Mouse (Mus musculus) splenic B cell, adult 2 months (primary cell): ENCODE results near the gene Fam227b.

Source experiments
- DNase-seq: peaks from one replicate; pipeline ENCODE4 v3.0.0-alpha.2; 2011; ENCODE audit warnings: low read depth, low spot score
- H3K27me3 ChIP-seq: 2 replicates; pipeline ENCODE4 v1.6.1; 2012; ENCODE audit warnings: mild to moderate bottlenecking, low read length, moderate library complexity, mixed read lengths; ENCODE audit not compliant: control insufficient read depth, poor library complexity, insufficient read depth, severe bottlenecking
- H3K36me3 ChIP-seq: 2 replicates; pipeline ENCODE4 v1.6.1; 2012; ENCODE audit warnings: mild to moderate bottlenecking, low read length, moderate library complexity, mixed read lengths; ENCODE audit not compliant: control insufficient read depth, poor library complexity, insufficient read depth, severe bottlenecking

Gene Fam227b

DNA sequence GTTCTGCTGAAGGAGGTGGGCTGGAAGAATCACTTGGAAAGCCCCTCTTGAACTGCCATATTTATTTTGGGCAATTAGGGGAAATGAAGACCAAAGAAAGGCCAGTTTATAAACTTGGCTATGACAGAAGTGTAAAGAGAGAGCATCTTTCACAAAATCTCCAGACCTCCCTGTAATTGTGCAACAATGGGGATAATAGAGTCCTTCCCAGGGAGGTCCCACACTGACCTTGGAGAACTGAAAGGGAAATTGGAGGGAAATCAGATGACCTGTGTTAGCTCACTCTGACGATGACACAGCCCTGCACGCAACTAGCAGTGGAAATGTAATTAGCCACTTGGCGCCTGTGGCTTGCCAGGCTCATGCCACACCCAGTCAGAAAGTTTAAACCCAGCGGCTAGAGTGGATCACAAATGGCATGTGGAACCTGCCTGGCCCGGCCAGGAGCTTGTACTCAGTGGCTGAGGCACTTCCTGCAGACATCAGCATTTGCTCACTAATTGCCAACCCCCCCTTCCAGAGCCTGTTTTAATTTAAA, 175.9 kb downstream of the Fam227b start:
- DNase-seq, result no peak
- H3K36me3 ChIP-seq, result peaks cover 5% of the 10 kb centered on the region; the same call in 1 of the 2 replicates
- no peaks in the 10 kb centered on the region for H3K27me3 ChIP-seq

DNA sequence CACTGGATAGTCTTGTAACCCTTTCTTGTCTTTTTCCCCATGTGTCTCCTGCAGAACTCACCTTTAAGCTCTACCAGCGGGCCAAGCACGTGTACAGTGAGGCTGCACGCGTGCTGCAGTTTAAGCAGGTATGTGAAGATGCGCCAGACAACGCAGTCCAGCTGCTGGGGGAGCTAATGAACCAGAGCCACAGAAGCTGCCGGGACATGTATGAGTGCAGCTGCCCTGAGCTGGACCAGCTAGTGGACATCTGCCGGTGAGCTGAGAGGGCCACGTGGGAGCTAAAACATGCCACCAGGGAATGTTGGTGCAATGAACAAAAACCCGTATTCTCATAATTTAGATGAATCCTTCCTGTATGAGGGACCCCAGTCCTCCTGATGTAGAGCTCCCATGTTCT, 176.6 kb downstream of the Fam227b start:
- Histone ChIP-seq H3K36me3 (peaks cover 5% of the 10 kb centered on the region; the same call in 1 of the 2 replicates), H3K27me3 (no peaks in the 10 kb centered on the region)
- DNase-seq, result no peak

DNA sequence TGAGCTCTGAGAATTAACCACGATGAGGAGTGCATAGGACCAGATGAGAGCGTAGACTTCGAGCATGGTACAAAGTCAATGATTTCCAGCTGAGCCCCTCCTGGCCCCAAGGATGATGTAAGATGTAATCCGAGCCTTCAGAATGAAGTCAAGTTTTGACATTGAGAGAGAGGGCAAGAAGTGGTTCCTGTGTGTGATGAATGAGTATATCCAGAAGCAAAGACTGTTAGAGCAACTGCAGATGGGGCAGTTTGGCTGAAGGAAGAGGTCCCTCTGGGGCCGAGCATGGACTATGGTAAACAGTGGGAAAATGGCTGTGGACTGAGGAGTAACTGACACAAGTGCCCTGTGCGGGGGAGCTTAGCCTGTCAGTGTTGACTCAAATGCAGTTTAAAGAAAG, 178.6 kb downstream of the Fam227b start:
- H3K27me3 ChIP-seq, result no peaks in the 10 kb centered on the region
- no peak for DNase-seq
- 0 out of 2 replicates have a peak, but pooled peaks cover 3% of the 10 kb centered on the region for H3K36me3 ChIP-seq

DNA sequence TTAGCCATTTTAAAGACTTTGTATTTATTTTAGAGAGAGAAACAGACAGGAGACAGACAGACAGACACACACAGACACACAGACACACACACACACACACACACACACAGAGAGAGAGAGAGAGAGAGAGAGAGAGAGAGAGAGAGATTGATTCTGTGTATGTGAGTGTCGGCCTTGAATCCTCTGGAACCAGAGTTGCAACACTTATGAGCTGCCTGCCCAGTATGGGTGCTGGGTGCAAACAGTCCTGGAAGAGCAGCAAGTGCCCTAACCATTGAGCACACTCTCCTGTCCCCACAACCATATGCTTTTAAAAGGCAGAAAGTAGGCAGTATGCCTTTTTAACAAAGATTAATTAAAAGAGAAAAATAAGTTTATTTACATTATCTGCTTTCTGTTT, 183.0 kb downstream of the Fam227b start:
- DNase-seq, result no peak
- Histone ChIP-seq H3K36me3 (no peaks in the 10 kb centered on the region), H3K27me3 (no peaks in the 10 kb centered on the region)

DNA sequence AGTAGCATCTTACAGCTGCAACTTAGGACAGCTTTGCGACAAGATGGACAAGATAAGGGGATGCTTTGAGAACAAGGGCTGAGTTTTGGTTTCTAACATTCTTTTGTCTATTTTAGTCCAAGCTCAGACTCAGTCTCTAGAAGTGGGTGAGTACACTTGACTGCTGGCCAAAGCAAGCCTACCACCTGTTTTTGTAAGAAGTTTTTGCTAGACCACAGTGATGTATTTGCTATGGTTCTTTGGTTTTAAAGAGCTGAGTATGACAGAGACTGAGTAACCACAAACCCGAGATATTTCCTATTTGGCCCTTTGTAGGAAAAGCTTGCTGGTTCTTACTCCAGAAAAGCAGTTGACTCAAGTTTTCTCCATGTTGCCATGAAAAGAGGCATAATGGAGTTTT, 203.6 kb downstream of the Fam227b start:
- no peaks in the 10 kb centered on the region for H3K27me3 ChIP-seq
- DNase-seq, result no peak
- peaks cover 5% of the 10 kb centered on the region; the same call in 1 of the 2 replicates for H3K36me3 ChIP-seq

DNA sequence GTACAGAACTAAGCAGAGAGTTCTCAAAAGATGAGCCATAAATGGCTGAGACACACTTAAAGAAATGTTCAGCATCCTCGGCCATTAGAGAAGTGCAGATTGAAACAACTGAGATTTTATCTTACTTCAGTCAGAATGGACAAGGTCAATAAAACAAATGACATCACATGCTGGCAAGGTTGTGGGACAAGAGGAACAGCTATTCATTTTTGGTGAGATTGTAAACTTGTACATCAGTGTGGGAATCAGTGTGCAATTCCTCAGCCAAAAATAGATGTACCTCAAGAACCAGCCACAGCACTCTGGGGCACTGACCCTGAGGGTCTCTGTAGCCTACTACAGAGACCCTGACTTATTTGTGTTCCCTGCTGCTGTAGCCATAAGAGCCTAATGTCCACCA, 208.5 kb downstream of the Fam227b start:
- Histone ChIP-seq H3K36me3 (no peaks in the 10 kb centered on the region), H3K27me3 (no peaks in the 10 kb centered on the region)
- no peak for DNase-seq

DNA sequence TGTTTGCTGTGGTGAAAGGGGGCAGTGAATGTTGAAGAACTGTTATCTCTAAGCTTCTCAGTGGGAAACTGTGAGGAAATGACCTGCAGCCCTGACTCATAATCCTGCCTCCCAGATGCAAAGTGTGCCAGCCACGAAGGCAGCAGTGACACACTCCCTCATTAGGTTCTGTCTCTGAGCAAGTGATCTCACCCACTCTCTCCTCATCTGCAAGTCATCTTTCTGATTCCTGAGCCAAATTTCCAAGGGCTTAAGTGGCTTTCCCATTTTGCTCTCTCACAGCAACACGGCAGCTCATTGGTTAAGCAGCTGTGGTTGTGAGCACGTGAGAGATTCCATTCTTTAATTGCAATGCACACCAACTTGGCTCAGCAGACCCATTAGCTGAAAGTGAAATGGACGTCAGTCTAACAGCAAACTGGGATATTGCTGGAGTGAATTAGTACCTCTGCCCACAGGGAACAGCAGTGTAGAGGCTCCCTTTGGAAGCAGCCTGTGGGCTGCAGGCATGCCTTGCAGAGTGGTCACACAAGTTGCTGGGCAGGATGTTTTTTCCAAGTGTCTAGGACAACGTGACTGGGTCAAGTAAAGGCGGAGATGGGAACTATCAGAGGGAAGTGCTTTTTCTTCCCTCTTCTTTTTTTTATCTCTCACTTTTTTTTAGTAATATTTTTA, 210.6 kb downstream of the Fam227b start:
- H3K36me3 ChIP-seq, result no peaks in the 10 kb centered on the region
- no peaks in the 10 kb centered on the region for H3K27me3 ChIP-seq
- no peak for DNase-seq

DNA sequence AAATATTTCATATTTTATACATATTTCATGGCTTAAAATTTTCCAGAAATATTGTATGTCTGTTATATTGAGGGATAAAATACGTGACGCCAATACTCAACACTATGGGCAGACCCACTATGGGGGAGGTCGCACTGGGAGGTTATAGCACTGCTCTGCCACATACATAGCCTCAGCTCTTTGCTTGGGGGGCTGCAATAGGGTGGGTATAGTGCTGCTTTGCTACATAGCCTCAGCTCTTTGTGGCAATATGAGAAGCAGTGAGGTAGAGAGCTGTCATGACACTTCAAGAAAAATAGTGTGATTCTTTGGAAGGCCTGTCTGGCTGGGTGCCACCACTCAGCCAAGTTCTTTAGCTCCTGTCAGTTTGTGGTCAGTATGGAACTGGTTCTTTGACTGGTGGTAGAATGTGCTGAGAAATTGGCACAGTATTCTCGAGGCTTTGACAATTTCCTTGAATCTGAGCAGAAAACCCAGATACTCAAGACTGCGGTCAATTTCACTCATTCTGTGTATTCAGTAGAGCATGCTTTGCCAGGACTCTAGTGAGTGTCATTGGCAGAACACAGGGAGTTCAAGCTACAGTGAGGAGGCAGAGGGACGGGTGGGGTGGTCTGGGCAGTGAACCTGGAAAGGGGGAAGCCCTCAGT, 212.7 kb downstream of the Fam227b start:
- H3K27me3 ChIP-seq, result no peaks in the 10 kb centered on the region
- H3K36me3 ChIP-seq, result no peaks in the 10 kb centered on the region
- no peak for DNase-seq

DNA sequence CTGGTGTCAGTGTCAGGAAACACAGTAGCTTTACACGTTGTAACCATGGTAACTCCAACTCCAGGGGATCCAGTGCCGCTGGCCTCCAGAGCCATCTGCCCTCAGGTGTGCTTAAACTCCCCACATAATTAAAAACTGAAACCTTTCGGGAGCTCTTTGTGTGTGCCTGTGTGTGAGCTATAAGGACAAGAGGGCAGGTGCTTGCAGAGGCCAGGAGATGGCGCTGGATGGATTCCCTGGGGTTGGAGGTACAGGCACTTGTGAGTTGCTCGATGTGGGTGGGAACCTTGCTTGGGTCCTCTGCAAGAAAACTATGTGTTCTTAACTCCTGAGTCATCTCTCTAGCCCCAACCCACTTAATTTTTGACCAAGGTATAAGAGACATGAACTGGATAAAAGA, 215.4 kb downstream of the Fam227b start:
- DNase-seq, result no peak
- Histone ChIP-seq H3K27me3 (no peaks in the 10 kb centered on the region), H3K36me3 (peaks cover 2% of the 10 kb centered on the region; the same call in 1 of the 2 replicates)

DNA sequence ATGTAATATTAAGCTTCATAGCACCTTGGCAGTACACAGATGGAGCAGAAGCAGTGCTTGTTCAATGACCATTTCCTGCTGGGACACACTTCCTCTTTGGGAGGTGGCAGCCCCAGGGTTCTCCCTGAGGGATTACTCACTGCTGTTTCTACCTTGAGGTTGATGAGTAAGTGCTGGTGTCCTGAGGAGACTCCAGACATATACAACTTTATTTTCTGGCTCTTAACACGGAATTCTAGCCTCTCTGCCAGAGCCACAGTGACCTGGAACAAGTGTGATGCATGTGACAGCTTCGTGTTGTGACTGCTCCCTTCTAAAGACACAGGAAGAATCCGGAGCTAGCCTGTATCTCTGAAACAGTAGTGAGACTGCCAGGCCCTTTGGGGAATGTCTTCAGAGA, 217.8 kb downstream of the Fam227b start:
- Histone ChIP-seq H3K27me3 (no peaks in the 10 kb centered on the region), H3K36me3 (peaks cover 2% of the 10 kb centered on the region; the same call in 1 of the 2 replicates)
- no peak for DNase-seq
